Mouse (Mus musculus) heart, embryonic 16.5 days (tissue): ENCODE measurements at regions not wholly inside any gene's neighbourhood (a gene's known extent, or its start where the extent isn't known, plus 50 kb on each side); places are given as distances from the start of the nearest gene placed in this dataset.

ENCODE experiments used
- ATAC-seq: fragments of 200-750 bp; cut with Nextera tagmentation; replicated peaks from 2 replicates; pipeline ENCODE4 v1.8.0; 2017; ENCODE audit warnings: moderate number of reproducible peaks; ENCODE audit not compliant: insufficient read depth, low FRiP score; ENCODE audit errors: extremely low read depth
- H3K27ac ChIP-seq: fragments of 300-500 bp; sonication (generic); 2 replicates; pipeline ENCODE4 v1.5.1; 2014; ENCODE audit warnings: mild to moderate bottlenecking, low read length, control low read depth, moderate library complexity
- H3K27me3 ChIP-seq: fragments of 300-500 bp; sonication (generic); 2 replicates; pipeline ENCODE4 v1.6.1; 2014; ENCODE audit warnings: low read length, mixed read lengths; ENCODE audit not compliant: control insufficient read depth, insufficient read depth
- H3K36me3 ChIP-seq: fragments of 300-500 bp; sonication (generic); 2 replicates; pipeline ENCODE4 v1.6.1; 2014; ENCODE audit not compliant: control insufficient read depth, insufficient read depth
- H3K4me1 ChIP-seq: fragments of 300-500 bp; sonication (generic); 2 replicates; pipeline ENCODE4 v1.6.1; 2014; ENCODE audit warnings: low read length, mixed read lengths; ENCODE audit not compliant: control insufficient read depth, insufficient read depth
- H3K4me2 ChIP-seq: fragments of 300-500 bp; sonication (generic); 2 replicates; pipeline ENCODE4 v1.6.1; 2014; ENCODE audit warnings: low read depth, mild to moderate bottlenecking, control low read depth, low read length
- H3K4me3 ChIP-seq: fragments of 300-500 bp; sonication (generic); 2 replicates; pipeline ENCODE4 v1.5.1; 2014; ENCODE audit warnings: mild to moderate bottlenecking, control low read depth, low read length
- H3K9ac ChIP-seq: fragments of 300-500 bp; sonication (generic); 2 replicates; pipeline ENCODE4 v1.6.1; 2014; ENCODE audit warnings: low read length, control low read depth
- H3K9me3 ChIP-seq: fragments of 300-500 bp; sonication (generic); replicated peaks from 2 replicates; pipeline ENCODE4 v1.6.1; 2016; ENCODE audit warnings: low read length; ENCODE audit not compliant: control insufficient read depth
- WGBS: fragments of 180-500 bp; shearing (Covaris S2); extraction: QIAGEN DNeasy Blood & Tissue Kit; methylation state at CpG from one replicate; pipeline ENCODE4 v1.1.7; 2014; 5-methylcytosine and 5-hydroxymethylcytosine counted together

- no peak overlapping the region for H3K4me3 ChIP-seq
- no peaks in the 10 kb centered on the region for H3K9me3 ChIP-seq
- WGBS = 90% methylated on average over 3 of the region's 3 CpGs
- ATAC-seq = no peak
- H3K4me2 ChIP-seq = no peak overlapping the region
- H3K4me1 ChIP-seq = no peaks in the 10 kb centered on the region
- no peak overlapping the region for H3K27ac ChIP-seq
- H3K9ac ChIP-seq = no peak overlapping the region
- H3K36me3 ChIP-seq = no peaks in the 10 kb centered on the region
- no peaks in the 10 kb centered on the region for H3K27me3 ChIP-seq
Observed at GRCm38 (mm10) chr16:51925639-51926038, 105.4 kb upstream of the Cblb start.

GRCm38 (mm10) chr16:51933122-51933521, 97.9 kb upstream of the Cblb start:
- Histone ChIP-seq H3K36me3 (no peaks in the 10 kb centered on the region), H3K4me2 (no peak overlapping the region), H3K9ac (no peak overlapping the region), H3K4me1 (no peaks in the 10 kb centered on the region), H3K27ac (no peak overlapping the region), H3K9me3 (no peaks in the 10 kb centered on the region), H3K4me3 (no peak overlapping the region), H3K27me3 (no peaks in the 10 kb centered on the region)
- WGBS = 81% methylated on average over 2 of the region's 2 CpGs
- no peak for ATAC-seq

- 68% methylated on average over 3 of the region's 3 CpGs for WGBS
- Histone ChIP-seq H3K9ac (no peak overlapping the region), H3K27ac (no peak overlapping the region), H3K4me3 (no peak overlapping the region), H3K36me3 (no peaks in the 10 kb centered on the region), H3K27me3 (no peaks in the 10 kb centered on the region), H3K4me2 (no peak overlapping the region), H3K9me3 (no peaks in the 10 kb centered on the region), H3K4me1 (no peaks in the 10 kb centered on the region)
- no peak for ATAC-seq
Observed at GRCm38 (mm10) chr16:51933965-51934364, 97.1 kb upstream of the Cblb start.

- Histone ChIP-seq H3K4me3 (no peak overlapping the region), H3K4me1 (no peaks in the 10 kb centered on the region), H3K27me3 (no peaks in the 10 kb centered on the region), H3K9me3 (no peaks in the 10 kb centered on the region), H3K27ac (no peak overlapping the region), H3K4me2 (no peak overlapping the region), H3K9ac (no peak overlapping the region), H3K36me3 (no peaks in the 10 kb centered on the region)
- no peak for ATAC-seq
- 82% methylated on average over 9 of the region's 9 CpGs for WGBS
Observed at GRCm38 (mm10) chr16:51937298-51937697, 93.7 kb upstream of the Cblb start.

GRCm38 (mm10) chr16:51939061-51939460, 92.0 kb upstream of the Cblb start:
- Histone ChIP-seq H3K4me1 (no peaks in the 10 kb centered on the region), H3K4me3 (no peak overlapping the region), H3K27me3 (no peaks in the 10 kb centered on the region), H3K9me3 (no peaks in the 10 kb centered on the region), H3K9ac (no peak overlapping the region), H3K36me3 (no peaks in the 10 kb centered on the region), H3K27ac (no peak overlapping the region), H3K4me2 (no peak overlapping the region)
- WGBS = 88% methylated on average over 5 of the region's 5 CpGs
- ATAC-seq = no peak

GRCm38 (mm10) chr16:51940574-51940973, 90.5 kb upstream of the Cblb start:
- Histone ChIP-seq H3K4me3 (no peak overlapping the region), H3K4me1 (no peaks in the 10 kb centered on the region), H3K27ac (no peak overlapping the region), H3K27me3 (no peaks in the 10 kb centered on the region), H3K4me2 (no peak overlapping the region), H3K36me3 (no peaks in the 10 kb centered on the region), H3K9ac (no peak overlapping the region), H3K9me3 (no peaks in the 10 kb centered on the region)
- ATAC-seq = no peak

- Histone ChIP-seq H3K9me3 (no peaks in the 10 kb centered on the region), H3K4me1 (no peaks in the 10 kb centered on the region), H3K27ac (no peak overlapping the region), H3K4me2 (no peak overlapping the region), H3K27me3 (no peaks in the 10 kb centered on the region), H3K36me3 (no peaks in the 10 kb centered on the region), H3K9ac (no peak overlapping the region), H3K4me3 (no peak overlapping the region)
- no peak for ATAC-seq
- WGBS = 81% methylated on average over 9 of the region's 9 CpGs
Observed at GRCm38 (mm10) chr16:51942431-51943130, 88.4 kb upstream of the Cblb start.

- Histone ChIP-seq H3K27ac (no peak overlapping the region), H3K36me3 (no peaks in the 10 kb centered on the region), H3K4me1 (no peaks in the 10 kb centered on the region), H3K27me3 (no peaks in the 10 kb centered on the region), H3K9ac (no peak overlapping the region), H3K4me3 (no peak overlapping the region), H3K4me2 (no peak overlapping the region), H3K9me3 (no peaks in the 10 kb centered on the region)
- WGBS = 76% methylated on average over 6 of the region's 6 CpGs
- no peak for ATAC-seq
Observed at GRCm38 (mm10) chr16:51967051-51967845, 63.8 kb upstream of the Cblb start.
